Mouse (Mus musculus) kidney, adult 2 months (tissue): ENCODE results near the gene Crhr2. TPM values are rescaled to one million over a fixed set of nuclear protein-coding genes. Genes with fewer than 3 reads are reported as not detected.
A peak's percentile ranks its signal among the peaks of the same experiment; 100 is the strongest.

Source experiments
- DNase-seq: peaks from one replicate; pipeline ENCODE4 v3.0.0; 2021
- H3K27ac ChIP-seq: fragments of 200-500 bp; 2 replicates; pipeline ENCODE4 v1.5.1; 2012; ENCODE audit warnings: low read depth, low read length, control low read depth, inconsistent platforms; ENCODE audit not compliant: insufficient read depth
- H3K27me3 ChIP-seq: fragments of 200-500 bp; replicated peaks from 2 replicates; pipeline ENCODE4 v1.6.1; 2012; ENCODE audit warnings: mild to moderate bottlenecking, moderate library complexity, low read length, inconsistent platforms; ENCODE audit not compliant: control insufficient read depth, insufficient read depth
- H3K36me3 ChIP-seq: fragments of 200-500 bp; 2 replicates; pipeline ENCODE4 v1.6.1; 2012; ENCODE audit warnings: mild to moderate bottlenecking, moderate library complexity, low read length, inconsistent platforms; ENCODE audit not compliant: control insufficient read depth, insufficient read depth
- H3K4me1 ChIP-seq: fragments of 200-500 bp; 2 replicates; pipeline ENCODE4 v1.6.1; 2011; ENCODE audit warnings: low read length; ENCODE audit not compliant: control insufficient read depth, insufficient read depth
- H3K4me3 ChIP-seq: fragments of 200-500 bp; 2 replicates; pipeline ENCODE4 v1.5.1; 2011; ENCODE audit warnings: mild to moderate bottlenecking, low read depth, low read length, control low read depth; ENCODE audit not compliant: insufficient read depth
- CTCF ChIP-seq: fragments of 200-500 bp; conservative IDR thresholded peaks from 2 replicates; pipeline ENCODE4 v1.5.1; 2011; ENCODE audit warnings: low read depth, mild to moderate bottlenecking, control low read depth, low read length, moderate library complexity, mixed read lengths; ENCODE audit not compliant: insufficient read depth, insufficient read length
- POLR2A ChIP-seq: fragments of 200-500 bp; IDR thresholded peaks from one replicate; pipeline ENCODE4 v1.6.1; 2011; ENCODE audit warnings: low read depth, low read length, control low read depth
- WGBS: fragments of 180-500 bp; shearing (Covaris S2); methylation state at CpG from one replicate; pipeline ENCODE4 v1.1.7; 2018; 5-methylcytosine and 5-hydroxymethylcytosine counted together
- polyA plus RNA-seq: library from polyadenylated mRNA; depleted of rRNA; stranded (reverse); fragments of >200 nt; gene quantifications from 2 replicates; pipeline ENCODE4 v1.2.3, GENCODE M21; 2012

Gene Crhr2
- polyA plus RNA-seq, 1 experiment: 1.5 TPM

DNA sequence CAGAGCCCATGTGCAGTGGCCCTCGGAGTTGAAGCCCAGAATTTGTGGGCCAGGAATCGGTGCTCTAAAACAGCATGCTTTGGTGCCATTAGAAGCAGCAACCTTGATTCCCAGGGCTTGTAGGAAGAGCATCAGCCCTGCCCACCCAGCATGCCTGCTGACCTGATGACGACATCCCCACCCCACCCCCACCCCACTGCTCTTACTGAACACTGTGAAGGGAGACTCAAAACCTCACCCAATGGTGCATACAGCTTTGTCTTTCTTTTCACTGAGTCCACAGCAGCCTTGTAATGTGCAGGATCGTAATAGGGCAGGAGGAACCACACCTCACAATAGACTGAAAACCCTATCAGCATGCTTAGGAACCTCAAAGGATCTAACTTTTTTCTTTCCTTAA, 13.3 kb upstream of the Crhr2 start:
- no peak for TF ChIP-seq POLR2A
- TF ChIP-seq CTCF: no peak
- DNase-seq: no peak
- Histone ChIP-seq H3K4me1 (no peaks in the 10 kb centered on the region), H3K27me3 (no peaks in the 10 kb centered on the region), H3K4me3 (no peak overlapping the region), H3K36me3 (no peaks in the 10 kb centered on the region), H3K27ac (no peak overlapping the region)
- WGBS: 53% methylated on average over 4 of the region's 4 CpGs

DNA sequence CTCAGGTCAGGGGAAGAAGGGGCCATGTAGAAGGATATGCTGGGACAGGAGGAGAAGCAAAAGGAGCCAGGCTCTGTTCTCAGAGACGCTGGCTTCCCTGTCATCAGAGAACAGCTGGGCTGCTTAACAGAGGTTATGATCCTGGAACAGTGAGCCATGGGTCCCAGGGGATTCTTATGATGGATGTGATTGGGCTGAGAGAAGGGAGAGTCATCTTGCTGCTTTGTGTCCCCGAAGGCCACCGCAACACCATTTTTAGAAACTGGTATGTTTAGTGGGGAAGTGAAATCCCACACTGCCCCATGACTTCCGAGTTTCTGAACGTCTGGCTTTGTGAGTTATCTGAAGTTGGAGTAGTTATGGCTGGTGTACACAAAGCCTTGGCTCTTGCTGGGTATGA, 12.5 kb upstream of the Crhr2 start:
- TF ChIP-seq POLR2A (no peak), CTCF (no peak)
- DNase-seq: peak; percentile 63
- Histone ChIP-seq H3K4me1 (no peaks in the 10 kb centered on the region), H3K27ac (no peak overlapping the region), H3K36me3 (no peaks in the 10 kb centered on the region), H3K4me3 (no peak overlapping the region), H3K27me3 (no peaks in the 10 kb centered on the region)
- WGBS: 64% methylated on average over 5 of the region's 5 CpGs

DNA sequence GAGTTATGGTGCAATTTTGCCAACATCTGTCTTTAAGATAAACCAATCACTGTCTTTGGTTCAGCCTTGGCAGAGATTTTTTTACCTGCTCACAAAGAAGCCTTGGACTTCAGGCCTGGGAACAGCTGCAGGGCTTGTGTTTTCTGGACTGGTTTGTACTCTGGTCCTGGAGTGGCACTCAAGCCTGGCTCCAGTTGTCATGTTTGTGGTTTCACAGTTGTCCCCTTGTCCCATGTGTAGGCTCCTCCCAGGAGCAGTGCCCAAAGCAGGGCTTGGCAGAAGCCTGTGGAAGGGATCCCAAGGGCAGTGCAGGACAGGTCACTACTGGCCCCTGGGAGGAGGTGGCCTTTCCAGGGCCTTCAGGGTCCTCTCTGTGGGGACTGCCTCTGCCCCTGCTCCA, 5.5 kb upstream of the Crhr2 start:
- Histone ChIP-seq H3K27me3 (no peaks in the 10 kb centered on the region), H3K4me1 (no peaks in the 10 kb centered on the region), H3K4me3 (no peak overlapping the region), H3K36me3 (no peaks in the 10 kb centered on the region), H3K27ac (no peak overlapping the region)
- DNase-seq: no peak
- TF ChIP-seq CTCF: no peak
- TF ChIP-seq POLR2A: no peak

DNA sequence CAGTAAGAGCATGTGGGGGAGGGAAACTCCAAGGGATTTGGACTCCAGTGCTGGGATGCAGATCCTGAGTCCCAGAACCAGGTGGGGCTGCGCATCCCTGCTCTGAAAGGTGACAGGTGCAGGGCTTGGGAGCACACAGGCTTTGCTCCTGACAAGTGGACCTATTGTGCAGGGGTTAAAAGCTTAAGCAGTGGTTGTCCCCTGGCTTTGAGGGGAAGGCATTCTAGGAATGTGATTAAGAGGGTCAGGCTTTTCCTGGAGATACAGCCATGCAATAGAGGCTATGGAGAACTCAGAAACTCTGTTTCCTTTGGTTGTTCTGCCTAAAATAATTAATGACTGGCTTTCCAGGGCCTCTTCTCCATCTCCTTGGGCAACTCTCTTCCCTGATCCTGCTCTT, 609 bp upstream of the Crhr2 start:
- no peaks in the 10 kb centered on the region for H3K27me3 ChIP-seq
- no peaks in the 10 kb centered on the region for H3K36me3 ChIP-seq
- WGBS: 90% methylated on average over 1 of the region's 1 CpGs
- H3K27ac ChIP-seq: no peak overlapping the region
- no peak for TF ChIP-seq POLR2A
- TF ChIP-seq CTCF: no peak
- no peak overlapping the region for H3K4me3 ChIP-seq
- H3K4me1 ChIP-seq: no peaks in the 10 kb centered on the region
- no peak for DNase-seq

DNA sequence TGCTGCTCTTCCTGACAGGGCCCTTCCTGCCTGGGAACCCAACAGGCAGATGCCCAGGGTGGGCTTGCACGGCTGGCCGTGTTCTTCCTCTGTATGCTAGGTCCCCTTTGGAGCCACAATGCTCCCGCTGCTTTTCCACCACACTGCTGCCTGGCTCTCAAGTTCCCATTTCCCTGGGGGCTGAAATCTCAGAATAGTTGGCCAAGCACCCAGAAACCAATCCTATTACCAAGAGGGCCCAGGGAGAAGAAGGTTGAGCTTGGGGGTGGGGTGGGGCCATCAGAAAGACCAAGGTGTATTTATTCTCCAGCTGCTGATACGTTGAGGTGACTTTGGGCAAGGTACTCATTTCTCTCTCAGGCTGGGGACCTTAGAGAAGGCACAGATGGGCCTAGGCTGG, 1.5 kb downstream of the Crhr2 start:
- WGBS: 91% methylated on average over 4 of the region's 4 CpGs
- Histone ChIP-seq H3K27me3 (no peaks in the 10 kb centered on the region), H3K4me1 (no peaks in the 10 kb centered on the region), H3K36me3 (no peaks in the 10 kb centered on the region), H3K27ac (no peak overlapping the region), H3K4me3 (no peak overlapping the region)
- TF ChIP-seq POLR2A (no peak), CTCF (no peak)
- no peak for DNase-seq

DNA sequence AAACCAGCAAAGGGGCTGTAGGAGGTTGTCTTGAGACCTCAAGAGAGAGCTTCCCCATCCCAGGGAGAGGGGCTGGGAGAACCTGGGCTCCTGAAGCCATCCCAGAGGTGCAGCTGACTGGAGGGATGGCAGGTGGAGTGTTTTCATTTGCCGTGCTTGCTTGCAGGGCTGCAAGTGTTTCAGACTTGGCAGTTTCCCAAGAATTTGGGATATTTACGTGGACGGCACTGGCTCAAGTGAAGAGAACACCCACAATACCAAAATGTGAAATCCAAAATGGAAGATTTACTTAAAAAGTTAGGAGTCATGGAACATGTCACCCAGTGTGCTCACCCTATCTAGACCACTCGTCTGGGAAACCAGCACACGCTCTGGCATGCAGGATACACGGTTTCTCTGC, 2.2 kb downstream of the Crhr2 start:
- Histone ChIP-seq H3K4me1 (no peaks in the 10 kb centered on the region), H3K27me3 (no peaks in the 10 kb centered on the region), H3K36me3 (no peaks in the 10 kb centered on the region), H3K4me3 (no peak overlapping the region), H3K27ac (no peak overlapping the region)
- TF ChIP-seq CTCF (no peak), POLR2A (no peak)
- 57% methylated on average over 6 of the region's 6 CpGs for WGBS
- DNase-seq: no peak

DNA sequence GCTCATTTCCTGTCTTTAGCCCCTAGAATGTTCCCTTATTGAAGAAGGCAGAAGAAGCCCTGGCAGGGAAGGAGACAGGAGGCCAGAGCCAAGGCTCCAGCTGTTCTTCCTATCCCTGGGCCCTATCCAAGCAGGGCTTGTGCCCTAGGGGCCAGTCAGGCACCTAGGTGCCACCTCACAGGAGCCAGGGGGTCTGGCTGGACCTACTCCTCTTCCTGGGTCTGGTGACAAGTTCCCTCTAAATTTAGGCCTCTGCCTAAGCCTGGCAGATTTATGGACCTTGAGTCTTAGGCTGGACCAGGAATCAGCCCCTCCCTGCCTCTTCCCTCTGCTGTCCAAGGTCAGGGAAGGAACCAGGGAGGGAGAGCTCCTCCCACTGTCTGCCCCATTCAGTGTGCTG, 4.4 kb downstream of the Crhr2 start:
- no peak for TF ChIP-seq POLR2A
- no peak for TF ChIP-seq CTCF

DNA sequence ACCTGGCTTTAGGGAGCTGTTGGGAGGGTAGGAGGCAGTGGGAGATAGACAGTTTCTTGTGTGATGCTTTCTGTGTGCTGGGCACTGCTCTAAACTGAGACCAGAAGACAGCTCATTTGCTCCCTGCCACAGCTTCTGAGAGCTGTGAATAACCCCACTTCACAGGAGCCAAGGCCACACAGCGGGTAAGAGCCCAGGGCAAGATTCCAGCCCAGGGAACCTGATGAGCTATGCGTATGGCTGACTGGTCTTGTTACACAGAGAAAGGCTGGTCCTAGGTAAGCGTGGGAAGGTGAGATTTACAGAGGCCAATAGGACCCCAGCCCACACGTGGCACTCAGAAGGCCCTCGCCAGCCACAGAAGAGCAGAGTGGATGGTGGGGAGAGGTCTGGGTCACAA, 6.2 kb downstream of the Crhr2 start:
- 83% methylated on average over 5 of the region's 5 CpGs for WGBS
- no peak for DNase-seq
- H3K27me3 ChIP-seq: no peaks in the 10 kb centered on the region
- no peak overlapping the region for H3K27ac ChIP-seq
- H3K4me1 ChIP-seq: no peaks in the 10 kb centered on the region
- no peak overlapping the region for H3K4me3 ChIP-seq
- TF ChIP-seq POLR2A (no peak), CTCF (no peak)
- no peaks in the 10 kb centered on the region for H3K36me3 ChIP-seq

More for the DNA sequence above, 4.4 kb downstream of the Crhr2 start:
- Histone ChIP-seq H3K27me3 (no peaks in the 10 kb centered on the region), H3K4me3 (no peak overlapping the region), H3K4me1 (no peaks in the 10 kb centered on the region), H3K27ac (no peak overlapping the region), H3K36me3 (no peaks in the 10 kb centered on the region)
- DNase-seq: no peak
